21 mouse cellular contexts compared by ENCODE assay signal in genomic region chr1:131511131-131511530, GRCm38 (mm10). TPM values are rescaled to one million over a fixed set of nuclear protein-coding genes. Genes with fewer than 3 reads are reported as not detected.
A peak's percentile ranks its signal among the peaks of the same experiment; 100 is the strongest.
DNase-seq lines count a peak whose midpoint lies in the region; ATAC-seq and TF ChIP-seq lines count a peak whose summit lies in the region.
"Had no signal": no experiment of that assay in that cellular context is flagged by ENCODE, and none has a peak within 500 bp of the region (broad histone marks: within the 10 kb centered on the region; RNA-seq: fewer than 3 reads in every experiment).

No protein-coding gene starts in this region.

- no peaks in the 10 kb centered on the region for H3K9me3 ChIP-seq in heart, embryonic 12.5 days (replicated peaks)
- H3K9me3 ChIP-seq in stomach, postnatal 0 days (ENCODE audit: control insufficient read depth, low read length), result no peaks in the 10 kb centered on the region
- H3K9me3 ChIP-seq in liver, embryonic 11.5 days (ENCODE audit: control insufficient read depth, low read length), result no peaks in the 10 kb centered on the region
- H3K9me3 ChIP-seq: embryonic facial prominence, embryonic 12.5 days; forebrain, embryonic 12.5 days; heart, embryonic 15.5 days; hindbrain, embryonic 10.5 days had no signal

- H3K36me3 ChIP-seq in heart, embryonic 12.5 days, result no peaks in the 10 kb centered on the region
- H3K36me3 ChIP-seq in stomach, postnatal 0 days (ENCODE audit: control insufficient read depth, insufficient read depth, low read length), result no peaks in the 10 kb centered on the region
- no peaks in the 10 kb centered on the region for H3K36me3 ChIP-seq in liver, embryonic 11.5 days (ENCODE audit: control insufficient read depth, insufficient read depth, low read length)
- H3K36me3 ChIP-seq: embryonic facial prominence, embryonic 12.5 days; forebrain, embryonic 12.5 days; heart, embryonic 15.5 days; hindbrain, embryonic 10.5 days had no signal

- H3K4me1 ChIP-seq in heart, embryonic 12.5 days (replicated peaks), result peaks cover 33% of the 10 kb centered on the region
- no peaks in the 10 kb centered on the region for H3K4me1 ChIP-seq in stomach, postnatal 0 days (replicated peaks; ENCODE audit: control insufficient read depth, insufficient read depth)
- no peaks in the 10 kb centered on the region for H3K4me1 ChIP-seq in liver, embryonic 11.5 days (replicated peaks; ENCODE audit: control insufficient read depth, insufficient read depth, low read length)

- H3K4me3 ChIP-seq in heart, embryonic 12.5 days, result no peak overlapping the region
- H3K4me3 ChIP-seq in stomach, postnatal 0 days (ENCODE audit: low read depth, low read length), result no peak overlapping the region
- H3K4me3 ChIP-seq in liver, embryonic 11.5 days (ENCODE audit: low read depth, low read length), result no peak overlapping the region
- H3K4me3 ChIP-seq: embryonic facial prominence, embryonic 12.5 days; forebrain, embryonic 12.5 days; heart, embryonic 15.5 days; hindbrain, embryonic 10.5 days had no signal

- no peak for DNase-seq in heart, postnatal 25 days (ENCODE audit: low spot score)
- peak; percentile 12 for DNase-seq in ZHBTc4 (ENCODE audit: low read depth, low spot score)
- no peak for DNase-seq in stomach, postnatal 0 days (ENCODE audit: low spot score)
- no peak for DNase-seq in liver, embryonic 11.5 days (ENCODE audit: low spot score)
- no peak for DNase-seq in layer of hippocampus, postnatal 25 days (ENCODE audit: extremely low spot score in 1 of 2, low spot score in 1 of 2)
- DNase-seq: adrenal gland, adult 8-10 months; adrenal gland, postnatal 36 days; cerebellum, adult 11 months; cerebellum, adult 8-10 months; cerebellum, postnatal 14 days; gastrocnemius, postnatal 10 days; heart, postnatal 14 days had no signal

- no peak overlapping the region for H3K9ac ChIP-seq in heart, embryonic 12.5 days
- no peak overlapping the region for H3K9ac ChIP-seq in stomach, postnatal 0 days (ENCODE audit: low read length)
- H3K9ac ChIP-seq in liver, embryonic 11.5 days (ENCODE audit: low read depth, low read length), result no peak overlapping the region
- H3K9ac ChIP-seq: embryonic facial prominence, embryonic 12.5 days; forebrain, embryonic 12.5 days; heart, embryonic 15.5 days; hindbrain, embryonic 14.5 days had no signal

- TF ChIP-seq EP300 in stomach, postnatal 0 days (optimal IDR thresholded peaks at IDR 0.05), result no peak

- TF ChIP-seq CTCF in stomach, postnatal 0 days (IDR thresholded peaks at IDR 0.05; ENCODE audit: low read depth), result no peak

- H3K27ac ChIP-seq in heart, embryonic 12.5 days (ENCODE audit: poor library complexity, severe bottlenecking), result peak overlapping the region; percentile 43; the same call in 1 of the 2 replicates
- 0 out of 2 replicates have a peak overlapping the region, but pooled peaks have one; percentile 13 for H3K27ac ChIP-seq in stomach, postnatal 0 days (replicated peaks)
- no peak overlapping the region for H3K27ac ChIP-seq in liver, embryonic 11.5 days (ENCODE audit: low read depth, low read length)
- H3K27ac ChIP-seq: embryonic facial prominence, embryonic 12.5 days; forebrain, embryonic 12.5 days; hindbrain, embryonic 10.5 days; hindbrain, embryonic 14.5 days had no signal

- ATAC-seq in heart, embryonic 12.5 days (ENCODE audit: insufficient number of reproducible peaks, low FRiP score), result no peak
- ATAC-seq in megakaryocyte, adult 5-6 weeks (ENCODE audit: poor library complexity, severe bottlenecking), result peak; percentile 85
- no peak for ATAC-seq in stomach, postnatal 0 days (ENCODE audit: low FRiP score, low TSS enrichment)
- no peak for ATAC-seq in liver, embryonic 11.5 days (replicated peaks; ENCODE audit: low FRiP score)
- ATAC-seq: forebrain, embryonic 16.5 days; Patski had no signal

- intact Hi-C loops in heart, postnatal 25 days (cut with DNase I), result no loop called here

- H3K27me3 ChIP-seq in heart, embryonic 12.5 days (replicated peaks), result no peaks in the 10 kb centered on the region
- H3K27me3 ChIP-seq in stomach, postnatal 0 days (ENCODE audit: control insufficient read depth, insufficient read depth, low read length), result no peaks in the 10 kb centered on the region
- no peaks in the 10 kb centered on the region for H3K27me3 ChIP-seq in liver, embryonic 11.5 days (replicated peaks; ENCODE audit: control insufficient read depth, insufficient read depth, low read length)
- H3K27me3 ChIP-seq: embryonic facial prominence, embryonic 12.5 days; forebrain, embryonic 12.5 days; heart, embryonic 15.5 days; Patski had no signal

- H3K4me2 ChIP-seq in heart, embryonic 12.5 days, result no peak overlapping the region
- no peak overlapping the region for H3K4me2 ChIP-seq in stomach, postnatal 0 days (replicated peaks; ENCODE audit: low read depth)
- H3K4me2 ChIP-seq in liver, embryonic 11.5 days, result no peak overlapping the region
- H3K4me2 ChIP-seq: embryonic facial prominence, embryonic 12.5 days; forebrain, embryonic 12.5 days; heart, embryonic 15.5 days; hindbrain, embryonic 14.5 days had no signal

RNA-seq across cellular contexts. Expression of gene Srgap2, which starts 16.0 kb away (rescaled TPM):
- 18.6 and 24.3 TPM in 2 replicates for polyA plus RNA-seq in heart, embryonic 12.5 days (2016; fragmentation: Nextera tagmentation; extraction: Ambion mirVana)
- 10 to 100 TPM; 22.8 to 24.3 TPM for total RNA-seq in heart, postnatal 25 days (2021)
- 57.5 and 67.8 TPM in 2 replicates for total RNA-seq in megakaryocyte, adult 5-6 weeks (2015)
- total RNA-seq in megakaryocyte, adult 5-6 weeks (2017), result 25.7 and 43.9 TPM in 2 replicates
- 7.7 and 9.1 TPM in 2 replicates for polyA plus RNA-seq in stomach, postnatal 0 days (2015; fragmentation: Nextera tagmentation; extraction: Ambion mirVana)
- 16.1 and 17.3 TPM in 2 replicates for polyA plus RNA-seq in liver, embryonic 11.5 days (2014; fragmentation: Nextera tagmentation; extraction: Ambion mirVana)
- total RNA-seq in layer of hippocampus, postnatal 25 days (2021), result 10 to 100 TPM; 71.6 to 92.4 TPM

RNA-seq across cellular contexts. Expression of gene Fam72a, which starts 16.6 kb away (rescaled TPM):
- polyA plus RNA-seq in heart, embryonic 12.5 days (2016; fragmentation: Nextera tagmentation; extraction: Ambion mirVana), result 3.2 and 3.4 TPM in 2 replicates
- total RNA-seq in heart, postnatal 25 days (2021), result under 1 TPM; 0.73 to 0.88 TPM
- total RNA-seq in megakaryocyte, adult 5-6 weeks (2015), result 6.6 and 7.0 TPM in 2 replicates
- total RNA-seq in megakaryocyte, adult 5-6 weeks (2017), result 2.8 and 5.2 TPM in 2 replicates
- polyA plus RNA-seq in stomach, postnatal 0 days (2015; fragmentation: Nextera tagmentation; extraction: Ambion mirVana), result 1.3 and 1.5 TPM in 2 replicates
- 4.8 and 4.9 TPM in 2 replicates for polyA plus RNA-seq in liver, embryonic 11.5 days (2014; fragmentation: Nextera tagmentation; extraction: Ambion mirVana)
- total RNA-seq in layer of hippocampus, postnatal 25 days (2021), result 1 to 10 TPM; 1.2 to 1.8 TPM
